Mouse (Mus musculus): ENCODE measurements at regions not wholly inside any gene's neighbourhood (a gene's known extent, or its start where the extent isn't known, plus 50 kb on each side); places are given as distances from the start of the nearest gene placed in this dataset.
A peak's percentile ranks its signal among the peaks of the same experiment; 100 is the strongest.

DNA sequence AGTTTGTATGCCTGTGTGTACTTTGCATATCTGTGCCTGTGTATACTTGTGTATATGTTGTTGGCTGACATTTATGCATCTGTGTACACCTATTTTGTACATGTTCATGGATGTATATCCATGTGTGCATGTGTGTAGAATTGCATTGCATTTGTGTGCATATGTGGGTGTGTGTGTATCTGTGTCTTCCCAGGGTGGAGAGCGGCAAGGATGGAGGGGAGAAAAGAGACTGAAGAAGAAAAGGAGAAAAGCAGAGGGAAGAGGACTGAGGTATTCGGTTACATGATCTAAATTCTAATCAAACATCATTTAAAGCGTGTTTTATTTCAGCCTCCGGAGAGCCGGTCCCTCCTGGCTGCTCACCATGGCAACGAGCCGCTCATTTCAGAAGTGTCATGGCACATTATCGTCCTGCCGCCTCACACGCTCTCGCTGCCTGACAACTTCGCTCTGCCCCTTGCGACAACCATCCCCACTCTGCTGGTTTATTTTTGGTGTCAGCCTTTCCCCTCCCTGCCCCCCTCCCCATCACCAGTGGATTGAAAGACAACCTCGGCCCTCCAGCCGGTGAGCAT, 58.6 kb downstream of the Mrm1 start:
- no peak for DNase-seq (ENCODE audit: low spot score)
- intact Hi-C loops (cut with DNase I), result no loop called here

GRCm38 (mm10) chr11:84759478-84759986, 59.8 kb downstream of the Mrm1 start:
- DNase-seq (ENCODE audit: low spot score), result peak; percentile 8
- intact Hi-C loops (cut with DNase I), result no loop called here

GRCm38 (mm10) chr11:84752007-84752406, 67.3 kb downstream of the Mrm1 start:
- no peak for DNase-seq (ENCODE audit: low spot score)
- intact Hi-C loops (cut with DNase I), result no loop called here

DNA sequence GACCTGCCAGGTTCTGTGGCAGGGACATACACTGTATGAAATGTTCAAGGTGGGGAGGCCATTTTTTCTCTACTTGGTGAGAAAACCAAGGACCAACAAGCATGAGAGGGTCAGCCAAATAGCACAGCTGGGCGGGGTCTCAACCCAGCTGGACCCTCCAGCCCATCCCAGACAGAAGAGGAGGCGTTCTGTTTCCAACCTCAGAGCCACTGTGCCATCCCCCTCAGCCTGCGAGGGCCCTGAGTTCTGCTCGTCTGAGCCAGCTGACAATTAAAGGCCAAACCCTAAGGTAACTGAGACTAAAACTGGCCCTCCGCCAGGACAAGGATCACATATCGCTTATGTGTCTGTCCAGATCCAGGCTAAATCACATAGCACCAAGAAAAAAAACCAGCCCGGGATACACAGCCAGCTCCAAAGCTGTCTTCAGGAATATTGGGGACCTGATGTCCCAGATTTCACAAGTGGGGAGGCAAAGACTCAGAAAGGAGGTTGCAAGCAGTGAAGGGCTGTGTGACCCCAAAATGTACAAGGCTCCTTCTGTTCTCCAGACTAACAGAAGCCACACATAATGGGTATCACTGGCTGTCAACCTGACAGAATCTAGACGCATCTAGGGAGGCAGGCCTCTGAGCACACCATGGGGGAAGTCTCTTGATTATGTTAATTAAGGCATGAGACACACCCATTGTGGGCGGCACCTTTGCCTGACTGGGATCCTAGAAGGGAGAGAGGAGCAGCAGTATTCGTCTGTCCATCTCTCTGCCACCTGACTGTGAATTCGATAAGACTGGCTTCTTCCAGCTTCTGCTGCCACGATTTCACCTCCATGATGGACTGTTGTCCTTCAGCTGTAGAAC, 69.6 kb downstream of the Mrm1 start:
- DNase-seq (ENCODE audit: low spot score), result no peak
- intact Hi-C loops (cut with DNase I), result no loop called here

DNA sequence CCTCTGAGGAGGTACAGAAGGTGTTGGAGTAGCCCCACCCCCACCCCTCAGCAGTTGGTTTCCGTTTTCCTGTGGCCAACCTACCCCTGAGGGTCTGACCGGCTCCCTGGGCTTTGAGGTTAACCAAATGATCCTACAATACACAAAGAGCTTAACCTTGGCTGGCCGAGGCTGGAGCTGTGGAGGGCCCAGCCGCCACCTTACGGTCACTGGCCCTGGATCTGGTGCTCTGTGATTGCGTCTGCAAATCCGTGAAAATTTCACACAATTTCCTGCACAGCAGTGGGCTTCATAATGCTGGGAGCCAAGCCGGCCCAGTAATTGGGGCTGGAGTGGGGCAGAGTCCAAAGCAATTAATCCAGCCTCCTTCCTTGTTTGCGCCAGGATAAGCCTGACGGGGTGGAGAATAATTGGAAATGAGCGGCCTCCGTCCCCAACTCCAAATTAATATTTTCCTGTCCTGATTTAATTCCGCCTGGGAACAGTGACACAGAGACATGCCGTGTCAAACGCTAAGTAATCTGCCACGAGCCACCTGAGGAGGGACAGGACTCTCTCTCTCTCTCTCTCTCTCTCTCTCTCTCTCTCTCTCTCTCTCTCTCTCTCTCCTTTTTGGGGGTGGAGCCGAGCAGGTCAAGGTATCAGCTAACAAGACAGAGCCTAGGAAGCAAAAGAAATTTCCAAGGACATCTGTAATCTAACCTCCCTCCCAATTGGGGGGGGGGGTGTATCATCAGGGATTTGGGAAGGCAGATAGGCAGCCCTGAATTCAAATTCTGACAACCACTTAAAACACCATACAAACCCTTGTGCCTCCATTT, 80.3 kb downstream of the Mrm1 start:
- DNase-seq (ENCODE audit: low spot score), result no peak
- intact Hi-C loops (cut with DNase I), result no loop called here

GRCm38 (mm10) chr11:84738128-84738527, 81.2 kb downstream of the Mrm1 start:
- intact Hi-C loops (cut with DNase I), result no loop called here
- DNase-seq (ENCODE audit: low spot score), result no peak

GRCm38 (mm10) chr11:84731890-84732289, 87.4 kb downstream of the Mrm1 start:
- intact Hi-C loops (cut with DNase I), result no loop called here
- DNase-seq (ENCODE audit: low spot score), result no peak

- intact Hi-C loops (cut with DNase I), result no loop called here
- no peak for DNase-seq (ENCODE audit: low spot score)
Observed at GRCm38 (mm10) chr11:84730218-84730617, 89.1 kb downstream of the Mrm1 start.

DNA sequence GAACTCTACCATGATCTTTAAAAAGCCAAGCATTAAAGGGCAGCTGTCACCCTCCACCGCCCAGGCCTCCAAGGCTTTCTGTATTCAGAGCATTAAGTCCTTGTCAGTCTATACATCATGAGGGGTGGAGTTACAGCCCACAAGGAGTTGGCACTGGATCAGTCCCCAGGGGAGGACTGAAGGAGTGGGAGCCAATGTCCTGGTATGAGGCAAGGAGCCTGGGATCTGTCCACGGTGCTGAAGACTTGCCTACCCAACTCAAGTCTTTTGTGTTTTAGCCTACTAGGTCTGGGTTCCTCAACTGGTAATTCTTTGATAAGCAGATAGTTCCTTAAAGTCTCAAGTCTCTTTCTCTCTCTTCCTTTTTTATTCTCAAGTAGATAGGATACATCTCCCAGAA, 90.1 kb downstream of the Mrm1 start:
- no peak for DNase-seq (ENCODE audit: low spot score)
- intact Hi-C loops (cut with DNase I), result no loop called here

- intact Hi-C loops (cut with DNase I), result no loop called here
- DNase-seq (ENCODE audit: low spot score), result no peak
Observed at GRCm38 (mm10) chr11:84725936-84726613, 93.2 kb downstream of the Mrm1 start.

DNA sequence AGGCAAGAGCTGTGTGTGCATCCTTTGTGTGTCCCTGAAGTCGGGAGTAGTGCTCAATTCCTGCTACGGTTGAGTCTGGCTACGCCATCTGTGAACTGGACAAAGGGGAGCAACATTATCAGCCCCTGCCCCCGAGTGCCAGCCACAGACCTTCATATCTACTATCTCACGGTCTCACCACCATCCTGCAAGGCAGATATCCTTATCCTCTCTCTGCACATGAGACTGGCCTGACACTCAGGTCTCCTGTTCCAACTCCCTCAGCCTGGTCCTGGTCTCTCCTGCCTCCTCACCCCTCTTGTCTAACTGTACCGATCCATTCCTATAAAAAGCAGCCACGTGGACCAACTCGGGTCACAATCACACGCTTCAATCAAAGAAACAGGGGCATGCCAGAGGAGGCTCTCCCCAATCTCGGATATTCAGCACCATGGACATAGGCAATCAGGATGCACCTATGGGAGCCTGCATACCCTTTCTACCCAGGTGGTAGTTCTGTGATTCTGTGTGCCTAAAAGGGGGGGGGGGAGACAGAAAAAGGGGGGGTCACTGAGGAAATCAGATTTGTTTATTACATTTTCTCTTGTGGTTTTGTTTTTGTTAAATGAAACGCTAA, 94.0 kb downstream of the Mrm1 start:
- DNase-seq (ENCODE audit: low spot score), result no peak

DNA sequence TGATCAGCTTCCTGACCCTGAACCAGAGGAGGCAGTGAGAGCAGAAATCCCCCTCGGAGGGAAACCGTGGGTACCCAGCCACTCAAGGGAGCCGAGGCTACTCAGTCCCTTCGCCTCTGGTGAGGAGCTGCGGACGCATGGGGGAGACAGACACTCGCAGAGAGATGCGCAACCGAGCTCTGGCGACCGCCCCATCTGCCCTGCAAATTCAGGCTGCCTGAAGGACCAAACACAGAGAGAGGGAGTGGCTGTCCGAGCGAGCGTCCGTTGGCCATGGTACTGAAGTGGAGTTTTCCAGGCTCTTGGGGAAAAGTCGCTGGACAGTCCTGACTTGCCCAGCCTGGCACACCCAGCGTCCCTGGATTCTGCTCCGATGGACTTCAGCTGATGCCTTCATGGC, 95.2 kb downstream of the Mrm1 start:
- DNase-seq (ENCODE audit: low spot score), result no peak
- intact Hi-C loops (cut with DNase I), result no loop called here

More for the DNA sequence above, 94.0 kb downstream of the Mrm1 start:
- intact Hi-C loops (cut with DNase I), result no loop called here

- no peak for DNase-seq (ENCODE audit: low spot score)
- intact Hi-C loops (cut with DNase I), result no loop called here
Observed at GRCm38 (mm10) chr11:84722658-84723201, 96.6 kb downstream of the Mrm1 start.

DNA sequence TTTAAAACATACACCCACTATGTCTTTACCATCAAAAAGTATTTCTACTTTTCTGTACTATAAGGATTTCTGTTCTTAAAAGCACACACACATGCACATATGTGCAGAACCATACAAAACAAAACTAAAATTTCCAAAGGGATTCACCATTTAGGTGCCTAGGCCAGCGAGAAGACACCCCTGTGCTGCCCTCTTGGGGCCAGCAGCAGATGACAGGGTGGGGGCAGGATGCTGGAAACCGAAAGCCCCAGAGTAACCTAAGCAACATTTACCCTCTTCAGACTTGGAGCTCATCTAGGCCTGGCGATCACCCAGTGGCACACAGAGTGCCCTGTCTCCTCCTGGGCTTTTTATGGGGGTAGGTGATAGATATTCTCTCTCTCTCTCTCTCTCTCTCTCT, 97.3 kb downstream of the Mrm1 start:
- no peak for DNase-seq (ENCODE audit: low spot score)
- intact Hi-C loops (cut with DNase I), result no loop called here

- intact Hi-C loops (cut with DNase I), result no loop called here
- no peak for DNase-seq (ENCODE audit: low spot score)
Observed at GRCm38 (mm10) chr11:84721150-84721549, 98.2 kb downstream of the Mrm1 start.

DNA sequence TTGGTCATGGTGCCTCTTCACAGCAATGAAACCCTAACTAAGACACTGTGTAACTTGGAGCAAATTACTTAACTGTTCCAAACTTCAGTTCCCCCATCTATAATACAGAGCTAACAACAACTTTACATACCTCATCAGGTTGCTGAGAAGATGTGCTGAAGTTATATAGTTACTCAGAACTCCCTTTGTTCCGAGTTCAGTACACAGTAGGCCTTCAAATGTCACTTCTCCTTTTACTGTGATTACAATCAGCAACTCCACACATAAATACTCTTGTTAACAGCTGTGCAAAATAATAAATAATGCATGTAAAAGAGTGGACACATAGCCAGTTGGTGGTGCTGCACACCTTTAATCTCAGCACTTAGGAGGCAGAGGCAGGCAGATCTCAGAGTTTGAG, 99.5 kb downstream of the Mrm1 start:
- intact Hi-C loops (cut with DNase I), result no loop called here
- no peak for DNase-seq (ENCODE audit: low spot score)

GRCm38 (mm10) chr11:84712731-84713130, 106.6 kb downstream of the Mrm1 start:
- no peak for DNase-seq (ENCODE audit: low spot score)
- intact Hi-C loops (cut with DNase I), result no loop called here

DNA sequence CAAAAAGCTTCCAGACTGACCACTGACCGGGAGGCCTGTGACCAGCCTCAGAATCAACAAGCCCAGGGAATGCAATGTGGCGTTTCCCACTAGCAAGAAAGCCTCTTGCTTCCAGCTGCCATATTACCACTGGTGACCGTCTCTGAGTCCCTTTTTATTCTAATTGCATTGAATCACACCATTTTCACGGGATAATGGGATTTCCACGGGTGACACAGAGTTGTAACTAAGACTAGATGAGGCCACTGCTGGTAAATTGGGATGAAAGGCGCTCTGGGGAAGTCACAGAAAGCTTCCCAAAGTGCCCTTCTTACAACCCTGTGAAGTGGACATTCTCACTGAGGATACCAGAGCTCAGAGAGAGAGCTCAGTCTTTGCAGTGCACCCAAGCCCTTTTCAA, 107.4 kb downstream of the Mrm1 start:
- DNase-seq (ENCODE audit: low spot score), result no peak
- intact Hi-C loops (cut with DNase I), result no loop called here

GRCm38 (mm10) chr11:84708222-84708730, 111.0 kb downstream of the Mrm1 start:
- intact Hi-C loops (cut with DNase I), result no loop called here
- DNase-seq (ENCODE audit: low spot score), result no peak
